Mouse (Mus musculus): ENCODE measurements around the gene Sctr. TPM values are rescaled to one million over a fixed set of nuclear protein-coding genes. Genes with fewer than 3 reads are reported as not detected.

Sctr gene
- 0.96 TPM in 2 replicates for polyA plus RNA-seq (2012; rRNA removed)

GRCm38 (mm10) chr1:120006844-120007790 is at the start of gene Sctr:
Gene Sctr, plus strand, starts transcription at chr1:120006894.
- H3K27me3 ChIP-seq (ENCODE audit: control insufficient read depth, insufficient read depth, low read length), result peaks cover 6% of the 10 kb centered on the region; the same call in 1 of the 2 replicates
- no peak for DNase-seq

GRCm38 (mm10) chr1:119957716-119958222 is 48.9 kb upstream of the Sctr start:
- TF ChIP-seq POLR2A (IDR thresholded peaks at IDR 0.05; ENCODE audit: control insufficient read depth, extremely low read depth, insufficient read depth, low read length, poor library complexity), result no peak
- TF ChIP-seq CTCF (IDR thresholded peaks at IDR 0.05; ENCODE audit: borderline replicate concordance, control insufficient read depth, extremely low read depth, insufficient read depth, low read length, poor library complexity), result no peak
- H3K4me1 ChIP-seq (replicated peaks; ENCODE audit: control insufficient read depth, insufficient read depth, low read length), result no peaks in the 10 kb centered on the region
- no peaks in the 10 kb centered on the region for H3K36me3 ChIP-seq (ENCODE audit: control insufficient read depth, insufficient read depth, low read length)
- WGBS, result 78% methylated on average over 9 of the region's 9 CpGs
- H3K4me3 ChIP-seq (ENCODE audit: control insufficient read depth, insufficient read depth, low read length), result no peak overlapping the region
- H3K27ac ChIP-seq (ENCODE audit: control insufficient read depth, insufficient read depth, low read length), result no peak overlapping the region
- no peak for DNase-seq
- no peaks in the 10 kb centered on the region for H3K27me3 ChIP-seq (ENCODE audit: control insufficient read depth, insufficient read depth, low read length)

More at GRCm38 (mm10) chr1:120006844-120007790, at the start of gene Sctr:
- 10% methylated on average over 39 of the region's 39 CpGs for WGBS
- Histone ChIP-seq H3K27ac (ENCODE audit: control insufficient read depth, insufficient read depth, low read length) (no peak within 1 kb of the TSS), H3K4me3 (ENCODE audit: control insufficient read depth, insufficient read depth, low read length) (no peak within 1 kb of the TSS), H3K36me3 (ENCODE audit: control insufficient read depth, insufficient read depth, low read length) (no peaks in the 10 kb centered on the region), H3K4me1 (replicated peaks; ENCODE audit: control insufficient read depth, insufficient read depth, low read length) (no peaks in the 10 kb centered on the region)
- TF ChIP-seq CTCF (IDR thresholded peaks at IDR 0.05; ENCODE audit: borderline replicate concordance, control insufficient read depth, extremely low read depth, insufficient read depth, low read length, poor library complexity), result no peak
- no peak for TF ChIP-seq POLR2A (IDR thresholded peaks at IDR 0.05; ENCODE audit: control insufficient read depth, extremely low read depth, insufficient read depth, low read length, poor library complexity)

- no peak overlapping the region for H3K27ac ChIP-seq (ENCODE audit: control insufficient read depth, insufficient read depth, low read length)
- WGBS, result 95% methylated on average over 4 of the region's 4 CpGs
- H3K4me1 ChIP-seq (replicated peaks; ENCODE audit: control insufficient read depth, insufficient read depth, low read length), result no peaks in the 10 kb centered on the region
- no peak overlapping the region for H3K4me3 ChIP-seq (ENCODE audit: control insufficient read depth, insufficient read depth, low read length)
- TF ChIP-seq POLR2A (IDR thresholded peaks at IDR 0.05; ENCODE audit: control insufficient read depth, extremely low read depth, insufficient read depth, low read length, poor library complexity) (no peak), CTCF (IDR thresholded peaks at IDR 0.05; ENCODE audit: borderline replicate concordance, control insufficient read depth, extremely low read depth, insufficient read depth, low read length, poor library complexity) (no peak)
- H3K36me3 ChIP-seq (ENCODE audit: control insufficient read depth, insufficient read depth, low read length), result no peaks in the 10 kb centered on the region
- no peaks in the 10 kb centered on the region for H3K27me3 ChIP-seq (ENCODE audit: control insufficient read depth, insufficient read depth, low read length)
- DNase-seq, result no peak
Measured at GRCm38 (mm10) chr1:119959464-119959863, 47.2 kb upstream of the Sctr start.

- no peaks in the 10 kb centered on the region for H3K36me3 ChIP-seq (ENCODE audit: control insufficient read depth, insufficient read depth, low read length)
- no peaks in the 10 kb centered on the region for H3K4me1 ChIP-seq (replicated peaks; ENCODE audit: control insufficient read depth, insufficient read depth, low read length)
- WGBS, result 62% methylated on average over 7 of the region's 7 CpGs
- TF ChIP-seq CTCF (IDR thresholded peaks at IDR 0.05; ENCODE audit: borderline replicate concordance, control insufficient read depth, extremely low read depth, insufficient read depth, low read length, poor library complexity), result no peak
- no peak for TF ChIP-seq POLR2A (IDR thresholded peaks at IDR 0.05; ENCODE audit: control insufficient read depth, extremely low read depth, insufficient read depth, low read length, poor library complexity)
- H3K4me3 ChIP-seq (ENCODE audit: control insufficient read depth, insufficient read depth, low read length), result no peak overlapping the region
- no peaks in the 10 kb centered on the region for H3K27me3 ChIP-seq (ENCODE audit: control insufficient read depth, insufficient read depth, low read length)
- DNase-seq, result no peak
- no peak overlapping the region for H3K27ac ChIP-seq (ENCODE audit: control insufficient read depth, insufficient read depth, low read length)
Measured at GRCm38 (mm10) chr1:119959920-119960319, 46.8 kb upstream of the Sctr start.

- TF ChIP-seq POLR2A (IDR thresholded peaks at IDR 0.05; ENCODE audit: control insufficient read depth, extremely low read depth, insufficient read depth, low read length, poor library complexity) (no peak), CTCF (IDR thresholded peaks at IDR 0.05; ENCODE audit: borderline replicate concordance, control insufficient read depth, extremely low read depth, insufficient read depth, low read length, poor library complexity) (no peak)
- DNase-seq, result no peak
- Histone ChIP-seq H3K36me3 (ENCODE audit: control insufficient read depth, insufficient read depth, low read length) (no peaks in the 10 kb centered on the region), H3K4me1 (replicated peaks; ENCODE audit: control insufficient read depth, insufficient read depth, low read length) (no peaks in the 10 kb centered on the region), H3K4me3 (ENCODE audit: control insufficient read depth, insufficient read depth, low read length) (no peak overlapping the region), H3K27ac (ENCODE audit: control insufficient read depth, insufficient read depth, low read length) (no peak overlapping the region), H3K27me3 (ENCODE audit: control insufficient read depth, insufficient read depth, low read length) (no peaks in the 10 kb centered on the region)
- WGBS, result 84% methylated on average over 12 of the region's 12 CpGs
Measured at GRCm38 (mm10) chr1:119965804-119966514, 40.7 kb upstream of the Sctr start.

- TF ChIP-seq POLR2A (IDR thresholded peaks at IDR 0.05; ENCODE audit: control insufficient read depth, extremely low read depth, insufficient read depth, low read length, poor library complexity), result no peak
- TF ChIP-seq CTCF (IDR thresholded peaks at IDR 0.05; ENCODE audit: borderline replicate concordance, control insufficient read depth, extremely low read depth, insufficient read depth, low read length, poor library complexity), result no peak
- Histone ChIP-seq H3K27me3 (ENCODE audit: control insufficient read depth, insufficient read depth, low read length) (no peaks in the 10 kb centered on the region), H3K4me3 (ENCODE audit: control insufficient read depth, insufficient read depth, low read length) (no peak overlapping the region), H3K4me1 (replicated peaks; ENCODE audit: control insufficient read depth, insufficient read depth, low read length) (no peaks in the 10 kb centered on the region), H3K36me3 (ENCODE audit: control insufficient read depth, insufficient read depth, low read length) (no peaks in the 10 kb centered on the region), H3K27ac (ENCODE audit: control insufficient read depth, insufficient read depth, low read length) (no peak overlapping the region)
- 52% methylated on average over 4 of the region's 4 CpGs for WGBS
- no peak for DNase-seq
Measured at GRCm38 (mm10) chr1:119973117-119973516, 33.6 kb upstream of the Sctr start.

Data from thymus, adult 2 months (tissue).